Mouse (Mus musculus): ENCODE data around the gene Fkrp.

- no peak for TF ChIP-seq MAX (IDR thresholded peaks at IDR 0.05; ENCODE audit: low read length)
- TF ChIP-seq USF2 (conservative IDR thresholded peaks at IDR 0.05; ENCODE audit: low read depth, low read length): no peak
- TF ChIP-seq MXI1 (IDR thresholded peaks at IDR 0.05; ENCODE audit: low read depth, low read length): no peak
- no peak for TF ChIP-seq MEF2A (IDR thresholded peaks at IDR 0.05; ENCODE audit: borderline replicate concordance, low read depth, low read length)
- 0 out of 2 replicates have a peak, but pooled peaks have one; percentile 13 for TF ChIP-seq SIN3A (IDR thresholded peaks at IDR 0.05; ENCODE audit: low read length)
- TF ChIP-seq POLR2A (IDR thresholded peaks at IDR 0.05; ENCODE audit: low read depth, low read length): peak; percentile 29; the same call in 1 of the 2 replicates
- TF ChIP-seq RAD21 (IDR thresholded peaks at IDR 0.05; ENCODE audit: low read depth, low read length): no peak
- no peak for TF ChIP-seq IRF4 (IDR thresholded peaks at IDR 0.05; ENCODE audit: low read depth, low read length)
- TF ChIP-seq CTCF (conservative IDR thresholded peaks at IDR 0.05 in 1 of 2, IDR thresholded peaks at IDR 0.05 in 1 of 2; ENCODE audit: low read depth in 2 of 2, low read length in 2 of 2): no peak
- TF ChIP-seq JUND (conservative IDR thresholded peaks at IDR 0.05; ENCODE audit: low read depth, low read length): no peak
- TF ChIP-seq EP300 (IDR thresholded peaks at IDR 0.05; ENCODE audit: low read length): no peak
- no peak for TF ChIP-seq ELF1 (IDR thresholded peaks at IDR 0.05; ENCODE audit: low read depth, low read length)
- TF ChIP-seq ZKSCAN1 (IDR thresholded peaks at IDR 0.05; ENCODE audit: borderline replicate concordance, low read depth, low read length): no peak
- no peak for TF ChIP-seq KAT2A (IDR thresholded peaks at IDR 0.05; ENCODE audit: insufficient replicate concordance, low read length)
Observed at GRCm38 (mm10) chr7:16845820-16846167, 29.3 kb upstream of the Fkrp start.
